Mouse (Mus musculus) thymus, postnatal 0 days (tissue): ENCODE data around the gene Nme7. TPM values are rescaled to one million over a fixed set of nuclear protein-coding genes. Genes with fewer than 3 reads are reported as not detected.
A peak's percentile ranks its signal among the peaks of the same experiment; 100 is the strongest.

Experiments
- DNase-seq: peaks from one replicate; pipeline ENCODE4 v3.0.0-alpha.2; 2015; ENCODE audit warnings: low spot score
- polyA plus RNA-seq: library from polyadenylated mRNA; unstranded; fragments of >200 nt; fragmentation: Nextera tagmentation; extraction: Ambion mirVana; gene quantifications from 2 replicates; pipeline ENCODE4 v1.2.1, GENCODE M21; 2015

The Nme7 gene
- polyA plus RNA-seq, 1 experiment from 2014 or later, result 30.3 TPM

GRCm38 (mm10) chr1:164457531-164458244 is 153.8 kb downstream of the Nme7 start:
- DNase-seq, result peak; percentile 79

- DNase-seq, result peak; percentile 94
Observed at GRCm38 (mm10) chr1:164458245-164458613, 154.3 kb downstream of the Nme7 start, which contains the start of gene Atp1b1. Atp1b1 (minus strand) TSS chr1:164458355.

- DNase-seq, result no peak
Observed at GRCm38 (mm10) chr1:164458621-164459051, 154.7 kb downstream of the Nme7 start.

GRCm38 (mm10) chr1:164459127-164459905 is 155.4 kb downstream of the Nme7 start:
- no peak for DNase-seq

GRCm38 (mm10) chr1:164460921-164461697 is 157.2 kb downstream of the Nme7 start:
- DNase-seq, result peak; percentile 10

GRCm38 (mm10) chr1:164461726-164462125 is 157.8 kb downstream of the Nme7 start:
- DNase-seq, result no peak

GRCm38 (mm10) chr1:164467406-164467805 is 163.5 kb downstream of the Nme7 start:
- no peak for DNase-seq

GRCm38 (mm10) chr1:164468329-164468728 is 164.4 kb downstream of the Nme7 start:
- DNase-seq, result no peak

- no peak for DNase-seq
Observed at GRCm38 (mm10) chr1:164470985-164471384, 167.1 kb downstream of the Nme7 start.

- DNase-seq, result no peak
Observed at GRCm38 (mm10) chr1:164471632-164472031, 167.7 kb downstream of the Nme7 start.

- DNase-seq, result no peak
Observed at GRCm38 (mm10) chr1:164473398-164473797, 169.5 kb downstream of the Nme7 start.

GRCm38 (mm10) chr1:164474310-164474709 is 170.4 kb downstream of the Nme7 start:
- no peak for DNase-seq

- no peak for DNase-seq
Observed at GRCm38 (mm10) chr1:164474778-164475511, 171.0 kb downstream of the Nme7 start.

- no peak for DNase-seq
Observed at GRCm38 (mm10) chr1:164475895-164476294, 172.0 kb downstream of the Nme7 start.

GRCm38 (mm10) chr1:164480755-164481644 is 177.1 kb downstream of the Nme7 start:
- no peak for DNase-seq

GRCm38 (mm10) chr1:164481645-164482354 is 177.9 kb downstream of the Nme7 start:
- DNase-seq, result no peak

GRCm38 (mm10) chr1:164482833-164483232 is 178.9 kb downstream of the Nme7 start:
- DNase-seq, result no peak

- DNase-seq, result no peak
Observed at GRCm38 (mm10) chr1:164483728-164484127, 179.8 kb downstream of the Nme7 start.
